Mouse (Mus musculus): Measurements from ENCODE around the gene Ms4a4d. TPM values are rescaled to one million over a fixed set of nuclear protein-coding genes. Genes with fewer than 3 reads are reported as not detected.

Ms4a4d gene
- polyA plus RNA-seq, 1 experiment from 2014 or later = 0.36 TPM

DNA sequence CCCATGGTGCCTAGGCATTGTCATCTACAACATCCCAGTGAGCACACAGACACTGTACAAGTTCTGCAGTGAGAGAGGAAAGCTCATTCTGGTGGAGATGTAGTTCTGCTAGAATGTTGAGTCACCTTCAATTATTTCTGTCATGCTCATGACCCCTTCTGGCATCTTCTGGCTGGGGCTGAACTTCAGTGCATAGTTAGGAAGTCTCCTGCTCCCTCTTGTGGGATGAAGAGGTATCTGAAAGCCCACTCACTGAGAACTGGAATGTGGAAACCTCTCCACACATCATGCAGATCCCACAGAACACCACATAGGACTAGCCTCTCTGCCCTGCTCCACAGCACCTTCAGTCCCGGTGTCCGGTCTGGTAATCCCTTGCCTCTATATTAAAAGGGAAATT, 65.4 kb downstream of the Ms4a4d start:
- 86% methylated on average over 2 of the region's 2 CpGs for WGBS
- no peaks in the 10 kb centered on the region for H3K9me3 ChIP-seq (replicated peaks)
- no peak overlapping the region for H3K27ac ChIP-seq
- no peak for DNase-seq (ENCODE audit: low spot score)
- H3K36me3 ChIP-seq = no peaks in the 10 kb centered on the region
- no peaks in the 10 kb centered on the region for H3K27me3 ChIP-seq (ENCODE audit: low read depth, poor library complexity, severe bottlenecking)
- no peak overlapping the region for H3K4me3 ChIP-seq
- H3K4me1 ChIP-seq = no peaks in the 10 kb centered on the region

DNA sequence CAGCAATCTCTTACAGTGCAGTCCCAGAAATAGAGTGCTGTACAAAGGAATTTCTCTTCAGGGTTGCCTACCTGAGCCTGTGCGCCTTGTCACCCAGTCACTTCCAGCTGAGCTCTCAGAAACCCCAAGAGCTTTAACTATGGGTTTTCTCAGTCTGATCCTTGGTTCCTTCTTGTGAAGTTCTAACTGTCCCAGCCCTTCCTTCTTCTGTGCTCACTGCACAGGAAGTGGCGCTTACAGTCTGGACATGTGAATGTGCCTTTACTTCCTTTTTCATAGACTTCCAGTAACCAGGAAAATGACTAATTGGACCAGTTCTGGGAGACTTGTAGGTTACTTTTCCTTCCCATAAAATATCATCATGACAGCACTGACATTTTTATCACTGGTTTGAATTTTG, 68.0 kb downstream of the Ms4a4d start, which contains the start of gene Ms4a6d:
Ms4a6d (minus strand) TSS at position 247 of the 400 bp plus-strand sequence.
- Histone ChIP-seq H3K4me3 (no peak within 1 kb of the TSS), H3K36me3 (no peaks in the 10 kb centered on the region), H3K4me1 (no peaks in the 10 kb centered on the region), H3K27me3 (ENCODE audit: low read depth, poor library complexity, severe bottlenecking) (no peaks in the 10 kb centered on the region), H3K9me3 (replicated peaks) (no peaks in the 10 kb centered on the region), H3K27ac (no peak within 1 kb of the TSS)
- DNase-seq (ENCODE audit: low spot score) = no peak
- WGBS = 88% methylated on average over 2 of the region's 2 CpGs

Other genes starting within 250 kb of the Ms4a4d start
- not detected in 2 replicates for gene Ms4a14, start 222.3 kb upstream of the Ms4a4d start, polyA plus RNA-seq (2016; fragmentation: Nextera tagmentation; extraction: Ambion mirVana)
- gene Ms4a7, start 200.7 kb upstream of the Ms4a4d start, polyA plus RNA-seq (2016; fragmentation: Nextera tagmentation; extraction: Ambion mirVana) = 0.33 TPM in 1 of 2 replicates, not detected in the other
- gene Ms4a4a, start 161.3 kb upstream of the Ms4a4d start, polyA plus RNA-seq (2016; fragmentation: Nextera tagmentation; extraction: Ambion mirVana) = 1.5 TPM in 1 of 2 replicates, not detected in the other
- 0.14 TPM in 1 of 2 replicates, not detected in the other for gene Ms4a4c, start 132.0 kb upstream of the Ms4a4d start, polyA plus RNA-seq (2016; fragmentation: Nextera tagmentation; extraction: Ambion mirVana)
- gene Ms4a4b, start 93.2 kb upstream of the Ms4a4d start, polyA plus RNA-seq (2016; fragmentation: Nextera tagmentation; extraction: Ambion mirVana) = not detected in 2 replicates
- gene Ms4a6c, start 67.4 kb upstream of the Ms4a4d start, polyA plus RNA-seq (2016; fragmentation: Nextera tagmentation; extraction: Ambion mirVana) = 0.23 and 0.69 TPM in 2 replicates
- not detected in 2 replicates for gene Gm8369, start 50.9 kb upstream of the Ms4a4d start, polyA plus RNA-seq (2016; fragmentation: Nextera tagmentation; extraction: Ambion mirVana)
- 0.60 and 1.1 TPM in 2 replicates for gene Ms4a6b, start 20.3 kb upstream of the Ms4a4d start, polyA plus RNA-seq (2016; fragmentation: Nextera tagmentation; extraction: Ambion mirVana)
- gene Ms4a6d, start 68.0 kb downstream of the Ms4a4d start, polyA plus RNA-seq (2016; fragmentation: Nextera tagmentation; extraction: Ambion mirVana) = 0.30 and 0.49 TPM in 2 replicates
- not detected in 2 replicates for gene Ms4a2, start 86.9 kb downstream of the Ms4a4d start, polyA plus RNA-seq (2016; fragmentation: Nextera tagmentation; extraction: Ambion mirVana)
- not detected in 2 replicates for gene Ms4a3, start 104.0 kb downstream of the Ms4a4d start, polyA plus RNA-seq (2016; fragmentation: Nextera tagmentation; extraction: Ambion mirVana)
- gene Oosp2, start 123.8 kb downstream of the Ms4a4d start, polyA plus RNA-seq (2016; fragmentation: Nextera tagmentation; extraction: Ambion mirVana) = not detected in 2 replicates
- gene Oosp1, start 154.3 kb downstream of the Ms4a4d start, polyA plus RNA-seq (2016; fragmentation: Nextera tagmentation; extraction: Ambion mirVana) = not detected in 2 replicates
- not detected in 2 replicates for gene Oosp3, start 160.3 kb downstream of the Ms4a4d start, polyA plus RNA-seq (2016; fragmentation: Nextera tagmentation; extraction: Ambion mirVana)
- not detected in 2 replicates for gene Gif, start 210.8 kb downstream of the Ms4a4d start, polyA plus RNA-seq (2016; fragmentation: Nextera tagmentation; extraction: Ambion mirVana)
- 54.2 and 63.0 TPM in 2 replicates for gene Mrpl16, start 233.6 kb downstream of the Ms4a4d start, polyA plus RNA-seq (2016; fragmentation: Nextera tagmentation; extraction: Ambion mirVana)